Mouse (Mus musculus) CH12.LX (cell line): ENCODE measurements at regions not wholly inside any gene's neighbourhood (a gene's known extent, or its start where the extent isn't known, plus 50 kb on each side); places are given as distances from the start of the nearest gene placed in this dataset.

ENCODE experiments used
- DNase-seq: peaks from one replicate; pipeline ENCODE4 v3.0.0-alpha.2; 2013; ENCODE audit errors: extremely low read depth
- H3K27ac ChIP-seq: 2 replicates; pipeline ENCODE4 v1.5.1; 2012; ENCODE audit warnings: low read depth, mild to moderate bottlenecking, control low read depth, moderate library complexity; ENCODE audit not compliant: insufficient read depth
- H3K27me3 ChIP-seq: replicated peaks from 2 replicates; pipeline ENCODE3; 2012; ENCODE audit warnings: inconsistent platforms
- H3K36me3 ChIP-seq, 2 experiments: replicated peaks in 1 of 2; 2 replicates each; pipeline versions ENCODE3 to v1.6.1; 2012; ENCODE audit warnings: inconsistent platforms in 1 of 2, low read length in 1 of 2, mild to moderate bottlenecking in 1 of 2, mixed read lengths in 1 of 2, moderate library complexity in 1 of 2; ENCODE audit not compliant: control insufficient read depth in 1 of 2, insufficient read depth in 1 of 2
- H3K4me1 ChIP-seq, 2 experiments: 2 replicates each; pipeline ENCODE4 v1.6.1; 2012; ENCODE audit warnings: inconsistent platforms in 1 of 2, moderate library complexity in 1 of 2; ENCODE audit not compliant: insufficient read depth in 2 of 2, control insufficient read depth in 1 of 2
- H3K4me2 ChIP-seq: 2 replicates; pipeline ENCODE4 v1.6.1; 2012; ENCODE audit warnings: low read depth, mild to moderate bottlenecking, control low read depth; ENCODE audit not compliant: poor library complexity, insufficient read depth, severe bottlenecking
- H3K4me3 ChIP-seq, 3 experiments: fragments of 150-350 bp in 1 of 3; sonication (generic) in 1 of 3; replicated peaks in 1 of 3; 2 replicates each; pipeline versions ENCODE3 to v1.5.1; 2011 to 2012; ENCODE audit warnings: low read depth in 2 of 3, low read length in 2 of 3, mild to moderate bottlenecking in 2 of 3, moderate library complexity in 2 of 3, control low read depth in 1 of 3, improper control_type of control experiment in 1 of 3, inconsistent platforms in 1 of 3, mixed read lengths in 1 of 3; ENCODE audit not compliant: poor library complexity in 1 of 3
- H3K79me2 ChIP-seq: replicated peaks from 2 replicates; pipeline ENCODE4 v1.6.1; 2012; ENCODE audit warnings: mild to moderate bottlenecking, moderate library complexity; ENCODE audit not compliant: control insufficient read depth, poor library complexity, insufficient read depth, severe bottlenecking; ENCODE audit errors: extremely low read depth
- H3K9ac ChIP-seq: 2 replicates; pipeline ENCODE4 v1.6.1; 2012; ENCODE audit warnings: low read depth, mild to moderate bottlenecking, control low read depth, moderate library complexity; ENCODE audit not compliant: insufficient read depth
- H3K9me3 ChIP-seq: replicated peaks from 2 replicates; pipeline ENCODE3; 2012; ENCODE audit warnings: low read length, inconsistent platforms, mixed read lengths
- CHD1 ChIP-seq: IDR thresholded peaks from 2 replicates; pipeline ENCODE4 v1.6.1; 2012; ENCODE audit warnings: low read depth, low read length, improper control_type of control experiment, inconsistent platforms
- CHD2 ChIP-seq: IDR thresholded peaks from 2 replicates; pipeline ENCODE4 v1.6.1; 2011; ENCODE audit warnings: low read length, improper control_type of control experiment
- CTCF ChIP-seq, 2 experiments: IDR thresholded peaks in 1 of 2; conservative IDR thresholded peaks in 1 of 2; 2 replicates each; pipeline ENCODE4 v1.5.1; 2011 to 2012; ENCODE audit warnings: low read depth in 2 of 2, low read length in 2 of 2, improper control_type of control experiment in 1 of 2, inconsistent platforms in 1 of 2, mild to moderate bottlenecking in 1 of 2, moderate library complexity in 1 of 2
- ELF1 ChIP-seq: IDR thresholded peaks from 2 replicates; pipeline ENCODE4 v1.6.1; 2014; ENCODE audit warnings: low read depth, mild to moderate bottlenecking, inconsistent platforms, low read length, improper control_type of control experiment
- EP300 ChIP-seq: IDR thresholded peaks from 2 replicates; pipeline ENCODE4 v1.6.1; 2011; ENCODE audit warnings: low read length, improper control_type of control experiment
- HCFC1 ChIP-seq: IDR thresholded peaks from 2 replicates; pipeline ENCODE4 v1.6.1; 2012; ENCODE audit warnings: low read depth, mild to moderate bottlenecking, inconsistent platforms, low read length, improper control_type of control experiment
- IRF4 ChIP-seq: IDR thresholded peaks from 2 replicates; pipeline ENCODE4 v1.6.1; 2014; ENCODE audit warnings: low read depth, mild to moderate bottlenecking, inconsistent platforms, low read length, improper control_type of control experiment
- JUND ChIP-seq: conservative IDR thresholded peaks from 2 replicates; pipeline ENCODE4 v1.6.1; 2011; ENCODE audit warnings: low read depth, low read length, improper control_type of control experiment
- MAFK ChIP-seq: IDR thresholded peaks from 2 replicates; pipeline ENCODE4 v1.6.1; 2011; ENCODE audit warnings: low read length, improper control_type of control experiment; ENCODE audit not compliant: insufficient replicate concordance
- NELFE ChIP-seq: IDR thresholded peaks from 2 replicates; pipeline ENCODE4 v1.6.1; 2011; ENCODE audit warnings: low read depth, low read length, improper control_type of control experiment
- TCF12 ChIP-seq: IDR thresholded peaks from 2 replicates; pipeline ENCODE4 v1.6.1; 2014; ENCODE audit warnings: low read depth, mild to moderate bottlenecking, inconsistent platforms, low read length, improper control_type of control experiment
- UBTF ChIP-seq: IDR thresholded peaks from 2 replicates; pipeline ENCODE4 v1.6.1; 2012; ENCODE audit warnings: low read depth, mild to moderate bottlenecking, inconsistent platforms, low read length, improper control_type of control experiment, moderate library complexity
- USF2 ChIP-seq: conservative IDR thresholded peaks from 2 replicates; pipeline ENCODE4 v1.6.1; 2011; ENCODE audit warnings: low read depth, low read length, improper control_type of control experiment
- ZC3H11A ChIP-seq: IDR thresholded peaks from 2 replicates; pipeline ENCODE4 v1.6.1; 2012; ENCODE audit warnings: low read depth, mild to moderate bottlenecking, inconsistent platforms, low read length, improper control_type of control experiment
- ZMIZ1 ChIP-seq: IDR thresholded peaks from 2 replicates; pipeline ENCODE4 v1.6.1; 2012; ENCODE audit warnings: low read depth, mild to moderate bottlenecking, inconsistent platforms, low read length, improper control_type of control experiment
- dilution Hi-C: fragments of 300-500 bp; cut with MboI; formaldehyde crosslinking; loops from 2 replicates; pipeline ENCODE4 v1.14.3; 2020; ENCODE audit warnings: low sequenced_read_pairs; ENCODE audit not compliant: extremely low pct_unique_long_range_greater_than_20kb, extremely low pct_ligation_motif_present
- in situ Hi-C: fragments of 300-500 bp; cut with MboI; formaldehyde crosslinking; loops from 3 replicates; pipeline ENCODE4 v1.14.3; 2019; ENCODE audit warnings: low sequenced_read_pairs, low pct_ligation_motif_present, low pct_unique_long_range_greater_than_20kb, mixed read lengths

DNA sequence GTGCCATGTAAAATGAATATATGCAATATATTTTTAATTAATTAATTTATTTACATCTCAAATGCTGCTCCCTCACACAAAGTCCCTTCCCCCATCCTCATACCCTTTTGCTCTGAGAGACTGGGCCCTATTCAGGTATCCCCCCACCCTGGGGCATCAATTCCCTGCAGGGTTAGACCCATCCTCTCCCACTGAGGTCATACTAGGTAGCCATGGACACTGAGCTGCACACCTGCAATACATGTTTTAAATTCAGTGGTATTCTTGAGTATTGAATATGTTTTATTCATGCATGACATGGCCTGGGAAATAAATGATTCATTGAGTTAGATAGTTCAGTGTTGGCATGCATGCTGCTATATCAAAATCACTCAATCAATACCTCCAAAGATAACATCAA lies 156.0 kb downstream of the Etaa1 start:
- Histone ChIP-seq H3K9me3 (no peaks in the 10 kb centered on the region), H3K36me3 (no peaks in the 10 kb centered on the region), H3K4me3 (no peak overlapping the region), H3K4me2 (no peak overlapping the region), H3K27ac (no peak overlapping the region), H3K4me1 (no peaks in the 10 kb centered on the region), H3K27me3 (no peaks in the 10 kb centered on the region), H3K79me2 (no peaks in the 10 kb centered on the region), H3K9ac (no peak overlapping the region)
- TF ChIP-seq IRF4: no peak
- TF ChIP-seq EP300: no peak
- TF ChIP-seq ZC3H11A: no peak
- no peak for TF ChIP-seq CTCF (conservative IDR thresholded peaks at IDR 0.05 in 1 of 2, IDR thresholded peaks at IDR 0.05 in 1 of 2; ENCODE audit: low read depth in 2 of 2, low read length in 2 of 2)
- TF ChIP-seq MAFK: no peak
- no peak for TF ChIP-seq ZMIZ1
- TF ChIP-seq USF2: no peak
- no peak for TF ChIP-seq TCF12
- no peak for TF ChIP-seq CHD2
- TF ChIP-seq NELFE: no peak
- TF ChIP-seq JUND: no peak
- TF ChIP-seq ELF1: no peak
- no peak for DNase-seq
- in situ Hi-C loops: loop anchor here (25.0 kb wide), 1 partner anchor 335 kb away; no protein-coding TSS in a partner anchor
- dilution Hi-C loops: no loop called here

DNA sequence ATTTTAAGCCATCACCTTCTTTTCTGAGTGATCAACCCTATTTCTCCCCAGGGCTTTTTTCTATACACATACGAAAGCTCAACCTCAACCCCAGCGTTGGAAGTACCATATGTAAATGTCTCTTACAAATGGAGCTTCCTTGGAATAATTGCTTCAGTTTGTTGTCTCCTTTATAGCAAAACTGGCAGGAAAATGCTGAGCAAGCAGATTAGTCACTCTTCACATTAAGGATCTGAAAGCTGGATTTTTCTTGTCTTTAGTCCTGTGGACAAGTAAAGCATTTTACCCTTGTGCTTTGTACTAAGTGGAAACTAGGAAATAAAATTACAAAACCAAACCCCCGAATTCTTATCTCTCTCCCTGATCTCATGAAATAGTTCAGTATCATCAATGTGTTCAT lies 145.8 kb downstream of the Etaa1 start:
- Histone ChIP-seq H3K79me2 (no peaks in the 10 kb centered on the region), H3K9ac (no peak overlapping the region), H3K4me1 (no peaks in the 10 kb centered on the region), H3K27ac (no peak overlapping the region), H3K4me2 (no peak overlapping the region), H3K36me3 (no peaks in the 10 kb centered on the region), H3K27me3 (no peaks in the 10 kb centered on the region), H3K9me3 (no peaks in the 10 kb centered on the region), H3K4me3 (no peak overlapping the region)
- in situ Hi-C loops: no loop called here
- TF ChIP-seq UBTF (no peak), MAFK (peak; percentile 94), HCFC1 (no peak), CHD1 (no peak)
- dilution Hi-C loops: no loop called here
- no peak for DNase-seq
